46 mouse cellular contexts compared by ENCODE assay signal in genomic region chr5:89536018-89536417, GRCm38 (mm10). TPM values are rescaled to one million over a fixed set of nuclear protein-coding genes. Genes with fewer than 3 reads are reported as not detected.
"Had no signal": no experiment of that assay in that cellular context is flagged by ENCODE, and none has a peak within 500 bp of the region (broad histone marks: within the 10 kb centered on the region; RNA-seq: fewer than 3 reads in every experiment).

No protein-coding gene starts in this region.

- H3K27me3 ChIP-seq: heart, embryonic 12.5 days; heart, embryonic 13.5 days; heart, embryonic 15.5 days; hindbrain, embryonic 12.5 days; hindbrain, embryonic 13.5 days; hindbrain, embryonic 15.5 days; intestine, embryonic 15.5 days had no signal

- H3K27ac ChIP-seq: heart, embryonic 10.5 days; heart, embryonic 13.5 days; heart, embryonic 15.5 days; hindbrain, embryonic 10.5 days; hindbrain, embryonic 12.5 days; hindbrain, embryonic 13.5 days; hindbrain, embryonic 14.5 days; hindbrain, embryonic 15.5 days; hindbrain, postnatal 0 days; intestine, embryonic 15.5 days; kidney, postnatal 0 days; left cerebral cortex, adult 2 months had no signal

- ATAC-seq: hindbrain, embryonic 16.5 days; hindbrain, postnatal 0 days; inflammation-experienced regulatory T-cells, adult 6 months; intestine, embryonic 15.5 days; intestine, embryonic 16.5 days; intestine, postnatal 0 days had no signal

- H3K36me3 ChIP-seq: heart, embryonic 10.5 days; heart, embryonic 12.5 days; heart, embryonic 13.5 days; heart, embryonic 15.5 days; hindbrain, embryonic 10.5 days; hindbrain, embryonic 12.5 days; hindbrain, embryonic 13.5 days; hindbrain, embryonic 15.5 days; intestine, embryonic 15.5 days had no signal

- H3K9me3 ChIP-seq: heart, embryonic 10.5 days; heart, embryonic 12.5 days; heart, embryonic 13.5 days; heart, embryonic 15.5 days; hindbrain, embryonic 10.5 days; hindbrain, embryonic 12.5 days; hindbrain, embryonic 13.5 days; hindbrain, embryonic 15.5 days; intestine, embryonic 15.5 days had no signal

- H3K4me3 ChIP-seq: heart, embryonic 10.5 days; heart, embryonic 12.5 days; heart, embryonic 13.5 days; heart, embryonic 15.5 days; hindbrain, embryonic 10.5 days; hindbrain, embryonic 12.5 days; hindbrain, embryonic 13.5 days; hindbrain, embryonic 15.5 days; intestine, embryonic 15.5 days; left cerebral cortex, adult 2 months had no signal

- DNase-seq: heart, postnatal 10 days; heart, postnatal 14 days; heart, postnatal 36 days; heart, postnatal 4 days; kidney, adult 11 months; kidney, adult 18-20 months; kidney, adult 2 months; kidney, adult 8-10 months; kidney, adult 9 months; kidney, postnatal 10 days; kidney, postnatal 14 days; kidney, postnatal 25 days; kidney, postnatal 36 days; kidney, postnatal 4 days; layer of hippocampus, adult 9-11 months; layer of hippocampus, postnatal 36 days had no signal

- H3K4me2 ChIP-seq: heart, embryonic 11.5 days; heart, embryonic 12.5 days; heart, embryonic 13.5 days; heart, embryonic 15.5 days; hindbrain, embryonic 12.5 days; hindbrain, embryonic 13.5 days; hindbrain, embryonic 14.5 days; hindbrain, embryonic 15.5 days; intestine, embryonic 15.5 days had no signal

- H3K4me1 ChIP-seq: heart, embryonic 10.5 days; heart, embryonic 12.5 days; heart, embryonic 13.5 days; heart, embryonic 15.5 days; hindbrain, embryonic 10.5 days; hindbrain, embryonic 12.5 days; hindbrain, embryonic 13.5 days; hindbrain, embryonic 15.5 days; intestine, embryonic 15.5 days had no signal

- H3K9ac ChIP-seq: heart, embryonic 12.5 days; heart, embryonic 13.5 days; heart, embryonic 15.5 days; hindbrain, embryonic 12.5 days; hindbrain, embryonic 13.5 days; hindbrain, embryonic 14.5 days; hindbrain, embryonic 15.5 days; intestine, embryonic 15.5 days had no signal

RNA-seq across cellular contexts. Expression of gene Npffr2, which starts 8.8 kb away (rescaled TPM):
- total RNA-seq: heart, postnatal 10 days; heart, postnatal 14 days; heart, postnatal 25 days; heart, postnatal 36 days; heart, postnatal 4 days; layer of hippocampus, adult 18-20 months; layer of hippocampus, postnatal 10 days; layer of hippocampus, postnatal 14 days; layer of hippocampus, postnatal 25 days; layer of hippocampus, postnatal 36 days had no signal
- polyA plus RNA-seq: heart, embryonic 11.5 days; heart, embryonic 12.5 days; heart, embryonic 13.5 days; heart, embryonic 14.5 days; heart, embryonic 15.5 days; heart, embryonic 16.5 days; heart, postnatal 0 days; hindbrain, embryonic 12.5 days; hindbrain, embryonic 15.5 days; hindbrain, postnatal 0 days; inflammation-experienced regulatory T-cells, adult 6 months; intestine, embryonic 14.5 days; intestine, embryonic 15.5 days; intestine, embryonic 16.5 days; intestine, postnatal 0 days; kidney, adult 2 months; kidney, embryonic 14.5 days; kidney, embryonic 16.5 days; large intestine, adult 2 months had no signal
